Mouse (Mus musculus): Measurements from ENCODE around the gene Lyrm7. TPM values are rescaled to one million over a fixed set of nuclear protein-coding genes. Genes with fewer than 3 reads are reported as not detected.

Lyrm7 gene
- total and polyA plus RNA-seq, 3 experiments, result 11.1 to 40.1 (median 38.6) TPM

DNA sequence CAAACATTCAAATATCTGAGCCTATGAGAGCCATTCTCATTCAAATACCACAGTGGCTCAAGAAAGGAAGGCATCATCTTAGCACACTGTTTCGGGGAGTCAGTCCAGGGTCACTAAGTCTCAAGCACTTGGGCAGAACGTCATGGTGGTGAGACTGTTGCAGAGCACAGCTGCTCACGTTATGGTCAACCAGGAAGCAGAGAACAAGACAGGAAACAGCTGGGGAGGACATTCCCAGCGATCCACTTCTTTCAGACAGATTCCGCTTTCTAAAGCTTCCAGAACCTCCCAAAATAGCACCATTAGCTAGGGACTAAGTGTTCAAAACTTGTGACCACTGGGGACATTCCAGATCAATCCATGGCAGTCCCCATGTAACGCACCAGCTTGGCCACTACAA lies 27.2 kb upstream of the Lyrm7 start:
- no peaks in the 10 kb centered on the region for H3K36me3 ChIP-seq (ENCODE audit: control insufficient read depth, insufficient read depth, low read length)
- no peaks in the 10 kb centered on the region for H3K79me2 ChIP-seq (replicated peaks; ENCODE audit: control insufficient read depth, insufficient read depth, low read length)
- H3K4me1 ChIP-seq (ENCODE audit: control insufficient read depth, insufficient read depth, low read length), result peaks cover 12% of the 10 kb centered on the region
- no peaks in the 10 kb centered on the region for H3K27me3 ChIP-seq (ENCODE audit: control insufficient read depth, insufficient read depth, low read length)
- peak overlapping the region; percentile 37 for H3K27ac ChIP-seq
- no peak overlapping the region for H3K4me3 ChIP-seq
- DNase-seq, result no peak
- no peak for TF ChIP-seq CTCF (IDR thresholded peaks at IDR 0.05)
- 0 out of 2 replicates have a peak, but pooled peaks have one; percentile 27 for TF ChIP-seq EP300 (IDR thresholded peaks at IDR 0.05; ENCODE audit: insufficient read depth, low read depth, low read length)
- intact Hi-C loops (cut with DNase I), result no loop called here
- WGBS, result 40% methylated on average over 6 of the region's 6 CpGs
- H3K9ac ChIP-seq (ENCODE audit: low read depth, low read length), result no peak overlapping the region

- TF ChIP-seq EP300 (IDR thresholded peaks at IDR 0.05; ENCODE audit: insufficient read depth, low read depth, low read length), result no peak
- no peak for TF ChIP-seq POLR2A (IDR thresholded peaks at IDR 0.05; ENCODE audit: insufficient read depth, low read depth, low read length)
- TF ChIP-seq CTCF (IDR thresholded peaks at IDR 0.05), result no peak
- H3K9ac ChIP-seq (ENCODE audit: low read depth, low read length), result no peak overlapping the region
- peak in 1 of 2 experiments; percentile 33 for DNase-seq
- no peaks in the 10 kb centered on the region for H3K36me3 ChIP-seq (ENCODE audit: control insufficient read depth, insufficient read depth, low read length)
- H3K27ac ChIP-seq, result peak overlapping the region; percentile 84
- intact Hi-C loops (cut with DNase I), result no loop called here
- H3K4me3 ChIP-seq, result no peak overlapping the region
- no peaks in the 10 kb centered on the region for H3K79me2 ChIP-seq (replicated peaks; ENCODE audit: control insufficient read depth, insufficient read depth, low read length)
- no peaks in the 10 kb centered on the region for H3K27me3 ChIP-seq (ENCODE audit: control insufficient read depth, insufficient read depth, low read length)
- 94% methylated on average over 2 of the region's 2 CpGs for WGBS
- H3K4me1 ChIP-seq (ENCODE audit: control insufficient read depth, insufficient read depth, low read length), result peaks cover 21% of the 10 kb centered on the region
Measured at GRCm38 (mm10) chr11:54885406-54885805, 24.7 kb upstream of the Lyrm7 start.

- Histone ChIP-seq H3K27me3 (ENCODE audit: control insufficient read depth, insufficient read depth, low read length) (no peaks in the 10 kb centered on the region), H3K79me2 (replicated peaks; ENCODE audit: control insufficient read depth, insufficient read depth, low read length) (no peaks in the 10 kb centered on the region), H3K9ac (ENCODE audit: low read depth, low read length) (no peak overlapping the region), H3K27ac (peak overlapping the region; percentile 84), H3K4me3 (no peak overlapping the region), H3K36me3 (ENCODE audit: control insufficient read depth, insufficient read depth, low read length) (no peaks in the 10 kb centered on the region), H3K4me1 (ENCODE audit: control insufficient read depth, insufficient read depth, low read length) (peaks cover 21% of the 10 kb centered on the region)
- peak; percentile 75 to 87 for DNase-seq
- intact Hi-C loops (cut with DNase I), result loop anchor here (5.0 kb wide), 1 partner anchor 152 kb away; no protein-coding TSS in a partner anchor
- WGBS, result 3% methylated on average over 5 of the region's 5 CpGs
- TF ChIP-seq EP300 (IDR thresholded peaks at IDR 0.05; ENCODE audit: insufficient read depth, low read depth, low read length) (peak; percentile 82; the same call in 1 of the 2 replicates), CTCF (IDR thresholded peaks at IDR 0.05) (no peak), POLR2A (IDR thresholded peaks at IDR 0.05; ENCODE audit: insufficient read depth, low read depth, low read length) (0 out of 2 replicates have a peak, but pooled peaks have one; percentile 29)
Measured at GRCm38 (mm10) chr11:54884937-54885336, 24.2 kb upstream of the Lyrm7 start.

DNA sequence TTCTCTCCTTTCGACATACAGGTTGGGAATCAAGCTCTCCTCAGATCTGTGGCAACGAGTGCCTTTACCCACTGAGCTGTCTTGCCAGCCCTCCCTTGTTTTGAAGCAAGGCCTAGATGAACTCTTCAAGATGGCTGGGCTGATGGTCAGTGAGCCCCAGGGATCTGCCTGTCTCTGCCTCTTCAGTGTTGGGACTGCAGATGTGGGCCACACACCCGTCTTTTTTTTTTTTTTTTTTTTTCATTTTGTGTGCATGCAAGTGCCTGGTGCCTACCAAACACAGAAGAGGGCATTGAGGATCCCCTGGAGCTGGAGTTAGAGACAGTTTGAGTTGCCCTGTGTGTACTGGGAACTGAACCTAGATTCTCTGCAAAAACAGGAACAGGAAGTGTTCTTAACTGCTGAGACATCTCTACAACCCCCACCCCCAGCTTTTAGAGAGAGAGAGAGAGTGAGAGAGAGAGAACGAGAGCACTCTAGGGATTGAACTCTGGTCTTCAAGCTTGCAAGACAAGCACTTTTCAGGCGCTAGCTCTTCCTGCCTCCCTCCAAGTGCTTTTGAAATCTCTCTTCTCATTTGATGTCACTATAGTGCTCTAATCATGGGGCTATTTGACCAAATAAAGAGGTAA lies 23.6 kb upstream of the Lyrm7 start:
- TF ChIP-seq POLR2A (IDR thresholded peaks at IDR 0.05; ENCODE audit: insufficient read depth, low read depth, low read length), result no peak
- TF ChIP-seq CTCF (IDR thresholded peaks at IDR 0.05), result no peak
- no peak for TF ChIP-seq EP300 (IDR thresholded peaks at IDR 0.05; ENCODE audit: insufficient read depth, low read depth, low read length)
- Histone ChIP-seq H3K36me3 (ENCODE audit: control insufficient read depth, insufficient read depth, low read length) (no peaks in the 10 kb centered on the region; the same call in 1 of the 2 replicates), H3K4me1 (ENCODE audit: control insufficient read depth, insufficient read depth, low read length) (peaks cover 23% of the 10 kb centered on the region), H3K79me2 (replicated peaks; ENCODE audit: control insufficient read depth, insufficient read depth, low read length) (no peaks in the 10 kb centered on the region), H3K4me3 (no peak overlapping the region), H3K27me3 (ENCODE audit: control insufficient read depth, insufficient read depth, low read length) (no peaks in the 10 kb centered on the region), H3K27ac (peak overlapping the region; percentile 84), H3K9ac (ENCODE audit: low read depth, low read length) (no peak overlapping the region)
- WGBS, result 76% methylated on average over 5 of the region's 5 CpGs
- intact Hi-C loops (cut with DNase I), result loop anchor here (5.0 kb wide), 1 partner anchor 153 kb away; no protein-coding TSS in a partner anchor
- no peak for DNase-seq

GRCm38 (mm10) chr11:54882671-54883070 lies 22.0 kb upstream of the Lyrm7 start:
- H3K9ac ChIP-seq (ENCODE audit: low read depth, low read length), result no peak overlapping the region
- WGBS, result 29% methylated on average over 8 of the region's 8 CpGs
- intact Hi-C loops (cut with DNase I), result loop anchor here (5.0 kb wide), 1 partner anchor 155 kb away; no protein-coding TSS in a partner anchor
- H3K27me3 ChIP-seq (ENCODE audit: control insufficient read depth, insufficient read depth, low read length), result no peaks in the 10 kb centered on the region
- TF ChIP-seq EP300 (IDR thresholded peaks at IDR 0.05; ENCODE audit: insufficient read depth, low read depth, low read length), result peak; percentile 99
- TF ChIP-seq CTCF (IDR thresholded peaks at IDR 0.05), result peak; percentile 56
- TF ChIP-seq POLR2A (IDR thresholded peaks at IDR 0.05; ENCODE audit: insufficient read depth, low read depth, low read length), result 0 out of 2 replicates have a peak, but pooled peaks have one; percentile 26
- peaks cover 20% of the 10 kb centered on the region for H3K4me1 ChIP-seq (ENCODE audit: control insufficient read depth, insufficient read depth, low read length)
- H3K79me2 ChIP-seq (replicated peaks; ENCODE audit: control insufficient read depth, insufficient read depth, low read length), result no peaks in the 10 kb centered on the region
- peak overlapping the region; percentile 84 for H3K27ac ChIP-seq
- H3K36me3 ChIP-seq (ENCODE audit: control insufficient read depth, insufficient read depth, low read length), result no peaks in the 10 kb centered on the region; the same call in 1 of the 2 replicates
- peak; percentile 79 for DNase-seq
- no peak overlapping the region for H3K4me3 ChIP-seq

GRCm38 (mm10) chr11:54881051-54881474 lies 20.3 kb upstream of the Lyrm7 start:
- no peak overlapping the region for H3K4me3 ChIP-seq
- peak overlapping the region; percentile 78 for H3K27ac ChIP-seq
- intact Hi-C loops (cut with DNase I), result loop anchor here (5.0 kb wide), 1 partner anchor 156 kb away; no protein-coding TSS in a partner anchor
- 5% methylated on average over 2 of the region's 2 CpGs for WGBS
- peak in 1 of 2 experiments; percentile 31 for DNase-seq
- no peaks in the 10 kb centered on the region; the same call in 1 of the 2 replicates for H3K36me3 ChIP-seq (ENCODE audit: control insufficient read depth, insufficient read depth, low read length)
- no peak for TF ChIP-seq CTCF (IDR thresholded peaks at IDR 0.05)
- TF ChIP-seq EP300 (IDR thresholded peaks at IDR 0.05; ENCODE audit: insufficient read depth, low read depth, low read length), result 0 out of 2 replicates have a peak, but pooled peaks have one; percentile 22
- H3K79me2 ChIP-seq (replicated peaks; ENCODE audit: control insufficient read depth, insufficient read depth, low read length), result no peaks in the 10 kb centered on the region
- H3K9ac ChIP-seq (ENCODE audit: low read depth, low read length), result no peak overlapping the region
- no peaks in the 10 kb centered on the region for H3K27me3 ChIP-seq (ENCODE audit: control insufficient read depth, insufficient read depth, low read length)
- peaks cover 20% of the 10 kb centered on the region for H3K4me1 ChIP-seq (ENCODE audit: control insufficient read depth, insufficient read depth, low read length)
